Mouse (Mus musculus) olfactory bulb, adult 2 months (tissue): ENCODE data around the gene Avp.

Experiments used
- CTCF ChIP-seq: fragments of 200-500 bp; IDR thresholded peaks from 2 replicates; pipeline ENCODE4 v1.5.1; 2012; ENCODE audit warnings: low read depth, mild to moderate bottlenecking, low read length, moderate library complexity; ENCODE audit not compliant: insufficient read depth
- POLR2A ChIP-seq: fragments of 200-500 bp; IDR thresholded peaks from 2 replicates; pipeline ENCODE4 v1.6.1; 2012; ENCODE audit warnings: mild to moderate bottlenecking, low read depth, low read length, moderate library complexity; ENCODE audit not compliant: insufficient read depth

GRCm38 (mm10) chr2:130628424-130628823 is 46.1 kb upstream of the Avp start:
- TF ChIP-seq CTCF = no peak
- no peak for TF ChIP-seq POLR2A
